Mouse (Mus musculus) small intestine, adult 2 months (tissue): ENCODE data around the gene Tfe3.

Experiments
- CTCF ChIP-seq: fragments of 200-500 bp; IDR thresholded peaks from 2 replicates; pipeline ENCODE4 v1.5.1; 2012; ENCODE audit warnings: low read depth, mild to moderate bottlenecking, control low read depth, inconsistent platforms, low read length, moderate library complexity, mixed read lengths; ENCODE audit not compliant: insufficient replicate concordance, insufficient read length; ENCODE audit errors: extremely low read depth
- POLR2A ChIP-seq: fragments of 200-500 bp; IDR thresholded peaks from 2 replicates; pipeline ENCODE4 v1.6.1; 2012; ENCODE audit warnings: low read depth, mild to moderate bottlenecking, control low read depth, inconsistent platforms, low read length, moderate library complexity

- TF ChIP-seq CTCF, result no peak
- TF ChIP-seq POLR2A, result no peak
Observed at GRCm38 (mm10) chrX:7762921-7763197, 499 bp downstream of the Tfe3 start.
